Mouse (Mus musculus) kidney, adult 2 months (tissue): Measurements from ENCODE around the gene Gm27021.

Experiments
- CTCF ChIP-seq: fragments of 200-500 bp; conservative IDR thresholded peaks from 2 replicates; pipeline ENCODE4 v1.5.1; 2011; ENCODE audit warnings: low read depth, mild to moderate bottlenecking, control low read depth, low read length, moderate library complexity, mixed read lengths; ENCODE audit not compliant: insufficient read depth, insufficient read length
- POLR2A ChIP-seq: fragments of 200-500 bp; IDR thresholded peaks from one replicate; pipeline ENCODE4 v1.6.1; 2011; ENCODE audit warnings: low read depth, low read length, control low read depth

DNA sequence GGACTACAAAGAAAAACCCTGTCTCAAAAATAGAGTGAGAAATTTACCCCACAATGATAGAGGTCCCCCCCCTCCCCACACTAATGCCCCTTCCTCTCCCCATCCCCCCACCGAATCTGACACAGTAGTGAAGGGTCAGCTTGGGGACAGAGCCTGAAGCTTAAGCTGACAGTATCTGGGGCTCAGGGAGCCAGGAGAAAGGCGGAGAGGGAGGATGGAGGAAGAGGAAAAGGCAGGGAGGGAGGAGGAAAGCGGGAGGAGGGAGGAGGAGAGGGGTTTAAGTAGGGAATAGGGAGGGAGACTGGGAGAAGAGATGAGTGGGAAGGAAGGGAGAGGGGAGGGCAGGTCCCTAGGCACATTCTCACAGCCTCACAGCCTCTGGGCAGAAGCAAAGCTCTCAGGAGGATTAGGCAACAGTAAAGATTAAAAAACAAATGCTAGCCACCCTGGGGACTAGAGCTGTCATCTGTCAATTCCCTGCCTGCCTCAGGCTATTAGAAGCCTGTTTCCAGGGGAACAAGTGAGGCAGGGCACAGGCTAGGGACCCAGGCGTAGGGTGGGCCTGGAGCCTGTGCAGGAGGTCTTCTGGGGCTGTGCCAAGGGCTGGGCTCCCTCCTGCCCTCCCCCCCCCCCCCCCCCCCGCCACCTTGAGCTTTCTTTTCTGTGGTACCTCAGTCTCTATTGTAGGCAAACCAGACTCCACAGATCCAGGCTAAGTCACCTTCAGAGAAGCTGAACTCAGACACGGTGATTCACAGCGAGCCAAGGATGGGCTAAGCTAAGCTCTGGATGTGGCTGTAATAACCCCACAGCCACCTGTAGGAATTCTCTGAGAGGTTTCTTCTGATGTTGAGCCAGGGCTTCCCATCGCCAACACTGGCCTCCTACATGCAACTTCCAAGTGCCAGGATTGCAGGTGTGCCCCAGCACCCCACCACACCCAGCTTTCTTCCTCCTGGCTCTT lies 50.9 kb downstream of the Gm27021 start:
- TF ChIP-seq CTCF, result no peak
- no peak for TF ChIP-seq POLR2A
